Mouse (Mus musculus) neural tube, embryonic 15.5 days (tissue): ENCODE data around the gene Ppp1r14d. TPM values are rescaled to one million over a fixed set of nuclear protein-coding genes. Genes with fewer than 3 reads are reported as not detected.

Source experiments
- ATAC-seq: fragments of 200-750 bp; cut with Nextera tagmentation; 2 replicates; pipeline ENCODE4 v1.8.0; 2017; ENCODE audit warnings: mild to moderate bottlenecking, moderate TSS enrichment, moderate library complexity; ENCODE audit not compliant: low FRiP score
- H3K27ac ChIP-seq: fragments of 300-500 bp; sonication (generic); replicated peaks from 2 replicates; pipeline ENCODE4 v1.5.1; 2015; ENCODE audit warnings: mild to moderate bottlenecking, inconsistent platforms
- H3K27me3 ChIP-seq: fragments of 300-500 bp; sonication (generic); replicated peaks from 2 replicates; pipeline ENCODE4 v1.6.1; 2015; ENCODE audit warnings: inconsistent platforms
- H3K36me3 ChIP-seq: fragments of 300-500 bp; sonication (generic); 2 replicates; pipeline ENCODE4 v1.6.1; 2015; ENCODE audit warnings: inconsistent platforms
- H3K4me1 ChIP-seq: fragments of 300-500 bp; sonication (generic); 2 replicates; pipeline ENCODE4 v1.6.1; 2015; ENCODE audit warnings: inconsistent platforms
- H3K4me2 ChIP-seq: fragments of 300-500 bp; sonication (generic); 2 replicates; pipeline ENCODE4 v1.6.1; 2015; ENCODE audit warnings: inconsistent platforms, mild to moderate bottlenecking, moderate library complexity
- H3K4me3 ChIP-seq: fragments of 300-500 bp; sonication (generic); replicated peaks from 2 replicates; pipeline ENCODE4 v1.5.1; 2015; ENCODE audit warnings: mild to moderate bottlenecking, inconsistent platforms
- H3K9ac ChIP-seq: fragments of 300-500 bp; sonication (generic); replicated peaks from 2 replicates; pipeline ENCODE4 v1.6.1; 2015; ENCODE audit warnings: mild to moderate bottlenecking, inconsistent platforms
- H3K9me3 ChIP-seq: fragments of 300-500 bp; sonication (generic); replicated peaks from 2 replicates; pipeline ENCODE4 v1.6.1; 2016; ENCODE audit warnings: inconsistent platforms
- WGBS: fragments of 180-500 bp; shearing (Covaris S2); methylation state at CpG from one replicate; pipeline ENCODE4 v1.1.7; 2015; ENCODE audit warnings: mixed read lengths; 5-methylcytosine and 5-hydroxymethylcytosine counted together
- polyA plus RNA-seq: library from polyadenylated mRNA; unstranded; fragments of >200 nt; fragmentation: Nextera tagmentation; extraction: Ambion mirVana; gene quantifications from 2 replicates; pipeline ENCODE4 v1.2.1, GENCODE M21; 2015

Ppp1r14d gene
- polyA plus RNA-seq, 1 experiment from 2014 or later = not detected

- Histone ChIP-seq H3K27ac (no peak overlapping the region), H3K9ac (no peak overlapping the region), H3K9me3 (no peaks in the 10 kb centered on the region), H3K27me3 (peaks cover 24% of the 10 kb centered on the region), H3K36me3 (no peaks in the 10 kb centered on the region), H3K4me1 (peaks cover 47% of the 10 kb centered on the region), H3K4me3 (no peak overlapping the region), H3K4me2 (no peak overlapping the region)
- 89% methylated on average over 2 of the region's 2 CpGs for whole genome bisulfite sequencing
- no peak for ATAC-seq
Observed at GRCm38 (mm10) chr2:119170282-119170681, 59.4 kb downstream of the Ppp1r14d start.

Other genes with a start within 250 kb of the Ppp1r14d start
- gene Ccdc32, start 200.5 kb downstream of the Ppp1r14d start, polyA plus RNA-seq = 40.7 and 41.2 TPM in 2 replicates
- 3.7 and 4.5 TPM in 2 replicates for gene Rpusd2, start 195.1 kb downstream of the Ppp1r14d start, polyA plus RNA-seq
- gene Knl1, start 182.8 kb downstream of the Ppp1r14d start, polyA plus RNA-seq = 5.2 and 20.1 TPM in 2 replicates
- gene Rad51, start 117.1 kb downstream of the Ppp1r14d start, polyA plus RNA-seq = 7.3 and 17.3 TPM in 2 replicates
- 47.7 and 49.0 TPM in 2 replicates for gene Rmdn3, start 72.9 kb downstream of the Ppp1r14d start, polyA plus RNA-seq
- gene Gchfr, start 62.1 kb downstream of the Ppp1r14d start, polyA plus RNA-seq = 4.6 TPM in 2 replicates
- gene Gm14137, start 55.4 kb downstream of the Ppp1r14d start, polyA plus RNA-seq = 0.69 and 0.78 TPM in 2 replicates
- 64.2 and 68.0 TPM in 2 replicates for gene Zfyve19, start 21.3 kb downstream of the Ppp1r14d start, polyA plus RNA-seq
- gene Dnajc17, start 21.1 kb downstream of the Ppp1r14d start, polyA plus RNA-seq = 23.9 and 26.1 TPM in 2 replicates
- gene Spint1, start 7.5 kb upstream of the Ppp1r14d start, polyA plus RNA-seq = 0.49 and 11.0 TPM in 2 replicates
- 39.5 and 46.6 TPM in 2 replicates for gene Rhov, start 41.4 kb upstream of the Ppp1r14d start, polyA plus RNA-seq
- gene Vps18, start 58.8 kb upstream of the Ppp1r14d start, polyA plus RNA-seq = 23.7 and 23.8 TPM in 2 replicates
- gene Dll4, start 95.9 kb upstream of the Ppp1r14d start, polyA plus RNA-seq = 3.9 and 10.4 TPM in 2 replicates
- 11.3 and 12.1 TPM in 2 replicates for gene Chac1, start 121.3 kb upstream of the Ppp1r14d start, polyA plus RNA-seq
- 3.1 and 3.5 TPM in 2 replicates for gene Ino80, start 247.8 kb upstream of the Ppp1r14d start, polyA plus RNA-seq